Mouse (Mus musculus): Measurements from ENCODE around the gene Bmf.

Gene Bmf

DNA sequence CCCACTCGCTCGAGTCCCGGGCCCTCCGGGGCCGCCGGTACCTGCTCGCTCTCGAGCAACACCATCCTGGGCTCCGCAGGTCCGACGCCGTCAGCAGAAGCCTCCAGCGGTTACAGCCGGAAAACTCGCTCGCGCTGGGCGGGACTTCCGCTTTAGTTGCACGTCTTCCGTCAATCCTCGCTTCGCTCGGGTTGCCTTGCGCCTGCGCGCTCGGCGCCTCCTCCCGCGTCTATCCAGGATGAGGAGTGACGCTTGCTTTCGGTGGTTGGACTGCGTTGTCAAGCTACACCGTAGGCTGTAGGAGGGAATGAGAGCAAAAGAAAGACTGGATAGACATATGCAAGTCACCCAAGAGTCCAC is 70.0 kb downstream of the Bmf start, which contains the start of gene Srp14:
Srp14 (minus strand) TSS at position 162 of the 360 bp plus-strand sequence.
- DNase-seq (ENCODE audit: low read depth, low spot score), result peak; percentile 89

- DNase-seq (ENCODE audit: low read depth, low spot score), result no peak
Observed at GRCm38 (mm10) chr2:118478833-118479549, 70.5 kb downstream of the Bmf start.
